Mouse (Mus musculus): ENCODE data around the gene Kazn. TPM values are rescaled to one million over a fixed set of nuclear protein-coding genes. Genes with fewer than 3 reads are reported as not detected.

Gene Kazn
- polyA plus RNA-seq, 1 experiment from 2014 or later = 13.7 TPM

DNA sequence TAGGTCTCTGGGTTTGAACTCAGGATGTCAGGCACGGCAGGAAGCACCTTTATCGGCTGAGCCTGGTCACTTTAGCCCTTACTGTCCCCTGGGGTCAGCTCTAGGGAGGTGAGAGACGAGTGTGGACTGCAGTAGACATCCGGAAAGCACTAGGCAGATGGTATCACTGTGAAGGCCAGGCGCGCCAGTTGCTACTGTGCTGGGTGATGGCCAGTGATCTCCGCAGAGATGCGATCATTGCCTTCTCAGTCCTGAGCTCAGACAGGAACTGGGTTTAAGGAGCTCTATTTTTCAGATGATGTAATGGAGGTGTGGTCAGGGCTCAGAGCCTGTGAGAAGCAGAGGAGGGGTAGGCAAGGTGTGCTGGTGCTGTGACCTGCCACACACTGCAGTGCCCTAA, 183.6 kb downstream of the Kazn start:
- Histone ChIP-seq H3K4me3 (ENCODE audit: low read depth, low read length) (no peak overlapping the region), H3K4me1 (replicated peaks; ENCODE audit: control insufficient read depth, insufficient read depth, low read length) (peaks cover 9% of the 10 kb centered on the region; the same call in 1 of the 2 replicates), H3K27me3 (replicated peaks; ENCODE audit: control insufficient read depth, insufficient read depth, low read length) (no peaks in the 10 kb centered on the region), H3K4me2 (ENCODE audit: low read length) (no peak overlapping the region), H3K36me3 (ENCODE audit: control insufficient read depth, insufficient read depth, low read length) (no peaks in the 10 kb centered on the region), H3K9ac (ENCODE audit: low read length) (no peak overlapping the region), H3K9me3 (ENCODE audit: control insufficient read depth, low read length) (no peaks in the 10 kb centered on the region), H3K27ac (ENCODE audit: low read depth) (no peak overlapping the region)
- no peak for DNase-seq (ENCODE audit: low spot score)
- no peak for ATAC-seq (replicated peaks; ENCODE audit: low FRiP score, low TSS enrichment, low read depth)
- 85% methylated on average over 8 of the region's 8 CpGs for WGBS

GRCm38 (mm10) chr4:142054580-142054979, 184.6 kb downstream of the Kazn start:
- Histone ChIP-seq H3K27ac (ENCODE audit: low read depth) (0 out of 2 replicates have a peak overlapping the region, but pooled peaks have one; percentile 2), H3K9ac (ENCODE audit: low read length) (no peak overlapping the region), H3K4me3 (ENCODE audit: low read depth, low read length) (no peak overlapping the region), H3K4me2 (ENCODE audit: low read length) (no peak overlapping the region), H3K36me3 (ENCODE audit: control insufficient read depth, insufficient read depth, low read length) (no peaks in the 10 kb centered on the region), H3K9me3 (ENCODE audit: control insufficient read depth, low read length) (no peaks in the 10 kb centered on the region), H3K27me3 (replicated peaks; ENCODE audit: control insufficient read depth, insufficient read depth, low read length) (no peaks in the 10 kb centered on the region), H3K4me1 (replicated peaks; ENCODE audit: control insufficient read depth, insufficient read depth, low read length) (peaks cover 9% of the 10 kb centered on the region)
- 88% methylated on average over 11 of the region's 11 CpGs for WGBS
- no peak for DNase-seq (ENCODE audit: low spot score)
- no peak for ATAC-seq (replicated peaks; ENCODE audit: low FRiP score, low TSS enrichment, low read depth)

- DNase-seq (ENCODE audit: low spot score) (no peak), ATAC-seq (replicated peaks; ENCODE audit: low FRiP score, low TSS enrichment, low read depth) (no peak)
- H3K27me3 ChIP-seq (replicated peaks; ENCODE audit: control insufficient read depth, insufficient read depth, low read length) = no peaks in the 10 kb centered on the region
- peaks cover 12% of the 10 kb centered on the region for H3K4me1 ChIP-seq (replicated peaks; ENCODE audit: control insufficient read depth, insufficient read depth, low read length)
- no peaks in the 10 kb centered on the region for H3K9me3 ChIP-seq (ENCODE audit: control insufficient read depth, low read length)
- H3K9ac ChIP-seq (ENCODE audit: low read length) = no peak overlapping the region
- H3K27ac ChIP-seq (ENCODE audit: low read depth) = peak overlapping the region; percentile 5; the same call in 1 of the 2 replicates
- H3K36me3 ChIP-seq (ENCODE audit: control insufficient read depth, insufficient read depth, low read length) = no peaks in the 10 kb centered on the region
- 35% methylated on average over 9 of the region's 9 CpGs for WGBS
- H3K4me2 ChIP-seq (ENCODE audit: low read length) = no peak overlapping the region
- no peak overlapping the region for H3K4me3 ChIP-seq (ENCODE audit: low read depth, low read length)
Observed at GRCm38 (mm10) chr4:142053661-142054448, 185.3 kb downstream of the Kazn start.

DNA sequence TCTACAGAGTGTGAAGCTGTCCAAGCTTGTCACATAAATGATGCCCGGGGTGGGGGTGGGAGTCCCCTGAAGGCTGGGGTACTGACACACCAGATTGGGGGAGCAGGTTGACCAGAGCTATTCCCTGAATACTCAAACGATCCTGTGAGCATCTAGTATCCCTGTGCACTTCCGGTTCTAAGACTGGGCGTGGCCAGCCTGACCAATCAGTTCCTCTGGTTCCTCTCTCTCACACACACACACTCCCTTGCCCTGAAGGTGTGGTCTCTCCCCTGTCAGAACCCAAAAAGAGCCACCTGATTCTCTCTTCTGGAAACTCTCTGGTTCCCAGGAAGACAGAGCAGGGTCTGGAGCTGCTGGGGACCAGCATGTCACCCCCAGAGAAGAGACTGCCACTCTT, 185.9 kb downstream of the Kazn start:
- peaks cover 12% of the 10 kb centered on the region for H3K4me1 ChIP-seq (replicated peaks; ENCODE audit: control insufficient read depth, insufficient read depth, low read length)
- no peak overlapping the region for H3K9ac ChIP-seq (ENCODE audit: low read length)
- ATAC-seq (replicated peaks; ENCODE audit: low FRiP score, low TSS enrichment, low read depth) (no peak; the same call in 1 of the 2 replicates), DNase-seq (ENCODE audit: low spot score) (no peak)
- H3K27me3 ChIP-seq (replicated peaks; ENCODE audit: control insufficient read depth, insufficient read depth, low read length) = no peaks in the 10 kb centered on the region
- H3K36me3 ChIP-seq (ENCODE audit: control insufficient read depth, insufficient read depth, low read length) = no peaks in the 10 kb centered on the region
- WGBS = 50% methylated on average over 4 of the region's 4 CpGs
- H3K9me3 ChIP-seq (ENCODE audit: control insufficient read depth, low read length) = no peaks in the 10 kb centered on the region
- H3K4me3 ChIP-seq (ENCODE audit: low read depth, low read length) = no peak overlapping the region
- H3K4me2 ChIP-seq (ENCODE audit: low read length) = no peak overlapping the region
- H3K27ac ChIP-seq (ENCODE audit: low read depth) = peak overlapping the region; percentile 5; the same call in 1 of the 2 replicates

DNA sequence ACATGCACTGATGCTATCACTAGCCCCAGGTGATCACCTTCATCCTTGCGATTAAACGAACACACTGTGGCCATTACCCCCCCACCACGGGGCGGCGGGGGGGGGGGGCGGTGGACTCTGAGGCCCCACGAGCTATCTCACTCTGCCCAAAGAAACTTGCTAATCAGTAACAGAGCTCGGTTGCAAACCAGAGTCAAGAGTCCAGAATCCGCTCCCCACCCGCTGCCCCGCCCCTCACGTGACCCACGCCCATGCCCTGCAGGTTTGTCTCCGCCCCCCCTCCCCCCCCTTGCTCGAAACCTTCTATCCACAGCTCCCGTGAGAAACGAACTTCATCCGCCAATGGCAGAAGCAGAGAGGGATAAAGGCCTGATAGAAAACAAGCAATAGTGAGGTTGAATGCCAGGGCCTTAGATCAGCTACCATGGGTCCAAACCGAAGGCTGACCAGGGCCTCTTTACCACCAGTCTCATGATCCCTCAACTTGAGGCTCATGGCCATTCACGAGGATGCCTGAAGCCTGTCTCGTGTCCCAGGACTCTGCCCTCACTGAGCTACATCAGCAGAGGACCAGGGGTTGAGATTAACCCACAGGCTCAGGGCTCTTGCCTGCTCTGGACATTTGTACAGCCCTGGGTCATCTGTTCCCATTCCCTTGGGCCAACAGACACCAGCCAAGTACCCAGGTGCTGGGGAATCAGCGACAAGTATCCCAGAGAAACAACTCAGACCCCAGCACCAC, 186.6 kb downstream of the Kazn start:
- peak; percentile 76 for DNase-seq (ENCODE audit: low spot score)
- Histone ChIP-seq H3K36me3 (ENCODE audit: control insufficient read depth, insufficient read depth, low read length) (no peaks in the 10 kb centered on the region), H3K27ac (ENCODE audit: low read depth) (peak overlapping the region; percentile 64), H3K9me3 (ENCODE audit: control insufficient read depth, low read length) (no peaks in the 10 kb centered on the region), H3K4me3 (ENCODE audit: low read depth, low read length) (no peak overlapping the region), H3K27me3 (replicated peaks; ENCODE audit: control insufficient read depth, insufficient read depth, low read length) (no peaks in the 10 kb centered on the region), H3K4me2 (ENCODE audit: low read length) (no peak overlapping the region), H3K4me1 (replicated peaks; ENCODE audit: control insufficient read depth, insufficient read depth, low read length) (peaks cover 12% of the 10 kb centered on the region), H3K9ac (ENCODE audit: low read length) (no peak overlapping the region)
- ATAC-seq (replicated peaks; ENCODE audit: low FRiP score, low TSS enrichment, low read depth) = peak; percentile 76
- 48% methylated on average over 22 of the region's 22 CpGs for WGBS

Other genes with a start within 250 kb of the Kazn start
- 1.8 and 2.2 TPM in 2 replicates for gene Fhad1, start 224.3 kb downstream of the Kazn start, polyA plus RNA-seq (2014; fragmentation: Nextera tagmentation; extraction: Ambion mirVana)
- gene Tmem51, start 155.1 kb downstream of the Kazn start, polyA plus RNA-seq (2014; fragmentation: Nextera tagmentation; extraction: Ambion mirVana) = 42.9 and 45.5 TPM in 2 replicates

All from intestine, embryonic 14.5 days (tissue).